ENCODE assay signal across 8 mouse cellular contexts in the genomic region with DNA sequence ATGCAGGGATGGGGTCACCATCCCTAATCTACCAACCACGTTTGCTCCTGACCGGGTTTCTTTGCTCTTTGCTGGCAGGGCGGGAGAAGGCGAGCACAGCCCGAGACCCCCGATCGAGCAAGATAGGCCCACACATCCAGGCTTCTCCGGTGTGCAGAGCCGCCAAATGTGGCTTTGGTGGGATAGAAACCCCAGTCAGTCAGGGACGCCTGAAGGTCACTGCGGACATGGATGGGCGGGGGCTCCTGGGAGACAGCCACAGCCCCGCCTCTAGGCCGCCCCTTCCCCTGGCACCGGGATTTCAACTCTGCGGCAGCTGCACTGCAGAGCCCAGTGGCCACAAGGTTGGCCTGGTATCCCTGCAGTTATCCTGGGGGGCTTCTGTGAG. TPM values are rescaled to one million over a fixed set of nuclear protein-coding genes. Genes with fewer than 3 reads are reported as not detected.
A peak's percentile ranks its signal among the peaks of the same experiment; 100 is the strongest.
DNase-seq lines count a peak whose midpoint lies in the region; ATAC-seq and TF ChIP-seq lines count a peak whose summit lies in the region.

No protein-coding gene starts in this region.

- no peak overlapping the region for H3K27ac ChIP-seq in heart, postnatal 0 days (ENCODE audit: low read depth)
- H3K27ac ChIP-seq in heart, adult 2 months, result no peak overlapping the region
- no peak overlapping the region for H3K27ac ChIP-seq in hindbrain, embryonic 10.5 days
- peak overlapping the region; percentile 75 for H3K27ac ChIP-seq in midbrain, embryonic 14.5 days (replicated peaks; ENCODE audit: low read depth, low read length)

- H3K4me3 ChIP-seq in heart, postnatal 0 days (ENCODE audit: low read depth, low read length), result peak overlapping the region; percentile 27
- H3K4me3 ChIP-seq in heart, adult 2 months, result no peak overlapping the region
- H3K4me3 ChIP-seq in hindbrain, embryonic 10.5 days, result peak overlapping the region; percentile 58
- peak overlapping the region; percentile 54 for H3K4me3 ChIP-seq in midbrain, embryonic 14.5 days (replicated peaks; ENCODE audit: low read depth, low read length)

- no peaks in the 10 kb centered on the region for H3K9me3 ChIP-seq in heart, postnatal 0 days (replicated peaks; ENCODE audit: control insufficient read depth, low read length)
- H3K9me3 ChIP-seq in hindbrain, embryonic 10.5 days, result no peaks in the 10 kb centered on the region
- no peaks in the 10 kb centered on the region for H3K9me3 ChIP-seq in midbrain, embryonic 14.5 days (ENCODE audit: control insufficient read depth, low read length)

- intact Hi-C loops in heart, adult 2 months (cut with DNase I), result no loop called here

- no peaks in the 10 kb centered on the region for H3K79me2 ChIP-seq in heart, adult 2 months (replicated peaks; ENCODE audit: control insufficient read depth, insufficient read depth, low read length)

- H3K9ac ChIP-seq in heart, postnatal 0 days (replicated peaks; ENCODE audit: low read depth, low read length), result no peak overlapping the region
- H3K9ac ChIP-seq in heart, adult 2 months (ENCODE audit: low read depth, low read length), result no peak overlapping the region
- H3K9ac ChIP-seq in midbrain, embryonic 14.5 days (replicated peaks; ENCODE audit: low read length), result peak overlapping the region; percentile 75

- TF ChIP-seq CTCF in heart, postnatal 0 days (IDR thresholded peaks at IDR 0.05; ENCODE audit: low read depth), result no peak
- no peak for TF ChIP-seq CTCF in heart, adult 2 months (IDR thresholded peaks at IDR 0.05)

- WGBS in heart, postnatal 0 days, result 3% methylated on average over 16 of the region's 16 CpGs
- 3% methylated on average over 16 of the region's 16 CpGs for WGBS in heart, adult 2 months
- under 1% methylated on average over 16 of the region's 16 CpGs for WGBS in hindbrain, embryonic 10.5 days
- WGBS in midbrain, embryonic 14.5 days, result 1% methylated on average over 16 of the region's 16 CpGs

- no peak for TF ChIP-seq POLR2A in heart, adult 2 months (IDR thresholded peaks at IDR 0.05; ENCODE audit: insufficient read depth, low read depth, low read length)

- H3K4me1 ChIP-seq in heart, postnatal 0 days (ENCODE audit: control insufficient read depth, insufficient read depth), result no peaks in the 10 kb centered on the region
- H3K4me1 ChIP-seq in heart, adult 2 months (ENCODE audit: control insufficient read depth, insufficient read depth, low read length), result no peaks in the 10 kb centered on the region
- peaks cover 15% of the 10 kb centered on the region for H3K4me1 ChIP-seq in hindbrain, embryonic 10.5 days (replicated peaks)
- 0 out of 2 replicates have a peak, but pooled peaks cover 3% of the 10 kb centered on the region for H3K4me1 ChIP-seq in midbrain, embryonic 14.5 days (ENCODE audit: control insufficient read depth, insufficient read depth, low read length)

- H3K27me3 ChIP-seq in heart, postnatal 0 days (ENCODE audit: control insufficient read depth, insufficient read depth, low read length), result peaks cover 29% of the 10 kb centered on the region
- H3K27me3 ChIP-seq in heart, adult 2 months (ENCODE audit: control insufficient read depth, insufficient read depth, low read length), result peaks cover 14% of the 10 kb centered on the region; the same call in 1 of the 2 replicates
- peaks cover 52% of the 10 kb centered on the region for H3K27me3 ChIP-seq in hindbrain, embryonic 10.5 days (ENCODE audit: insufficient read depth, poor library complexity, severe bottlenecking)
- H3K27me3 ChIP-seq in midbrain, embryonic 14.5 days (ENCODE audit: control insufficient read depth, insufficient read depth, low read length), result peaks cover 17% of the 10 kb centered on the region; the same call in 1 of the 2 replicates

- no peak for DNase-seq in heart, postnatal 0 days (ENCODE audit: low spot score)
- no peak for DNase-seq in heart, adult 2 months
- peak; percentile 58 for DNase-seq in ZHBTc4 (ENCODE audit: low read depth, low spot score)
- DNase-seq in hindbrain, embryonic 10.5 days (ENCODE audit: low spot score), result no peak
- peak; percentile 46 for DNase-seq in midbrain, embryonic 14.5 days
- no peak for DNase-seq in spleen, postnatal 4 days (ENCODE audit: low spot score in 2 of 2)
- DNase-seq in frontal cortex, postnatal 14 days (ENCODE audit: low spot score in 2 of 2), result no peak
- no peak for DNase-seq in B cell, adult 2 months

- H3K4me2 ChIP-seq in heart, postnatal 0 days (ENCODE audit: low read depth, low read length), result peak overlapping the region; percentile 52
- peak overlapping the region; percentile 76 for H3K4me2 ChIP-seq in midbrain, embryonic 14.5 days (ENCODE audit: low read length)

- no peaks in the 10 kb centered on the region for H3K36me3 ChIP-seq in heart, postnatal 0 days (replicated peaks; ENCODE audit: control insufficient read depth, insufficient read depth, low read length)
- H3K36me3 ChIP-seq in heart, adult 2 months (ENCODE audit: control insufficient read depth, insufficient read depth, low read length), result no peaks in the 10 kb centered on the region
- no peaks in the 10 kb centered on the region for H3K36me3 ChIP-seq in hindbrain, embryonic 10.5 days
- H3K36me3 ChIP-seq in midbrain, embryonic 14.5 days (ENCODE audit: control insufficient read depth, insufficient read depth, low read length), result no peaks in the 10 kb centered on the region

- TF ChIP-seq EP300 in heart, postnatal 0 days (IDR thresholded peaks at IDR 0.05; ENCODE audit: low read depth), result no peak
- no peak for TF ChIP-seq EP300 in heart, adult 2 months (IDR thresholded peaks at IDR 0.05; ENCODE audit: insufficient read depth, low read depth, low read length)

- ATAC-seq in heart, postnatal 0 days (ENCODE audit: insufficient read depth, low read depth), result no peak
- peak; percentile 64 for ATAC-seq in midbrain, embryonic 14.5 days (ENCODE audit: low FRiP score, low TSS enrichment)

RNA-seq across cellular contexts. Expression of a gene that starts 0.4 kb away (rescaled TPM):
- 0.04 and 0.12 TPM in 2 replicates for total RNA-seq in heart, postnatal 0 days (2014; rRNA removed; ENCODE audit: low replicate concordance)
- polyA plus RNA-seq in heart, postnatal 0 days (2015; fragmentation: Nextera tagmentation; extraction: Ambion mirVana), result 0.33 and 0.34 TPM in 2 replicates
- under 1 TPM in 1 of 2 experiments, not detected in 1; 0.36 TPM for total RNA-seq in heart, adult 2 months (2021)
- 0.45 and 0.88 TPM in 2 replicates for polyA plus RNA-seq in heart, adult 2 months (2012; rRNA removed)
- 6.9 and 11.2 TPM in 2 replicates for polyA plus RNA-seq in hindbrain, embryonic 10.5 days (2016; fragmentation: Nextera tagmentation; extraction: Ambion mirVana)
- polyA plus RNA-seq in midbrain, embryonic 14.5 days (2014; fragmentation: Nextera tagmentation; extraction: Ambion mirVana), result 60.3 and 76.9 TPM in 2 replicates

Comparison
In these comparisons a context has a peak if more than half of its experiments do, and no peak if none do; other contexts are left out.
1. DNase-seq: peak in ZHBTc4 (single experiment) and midbrain, embryonic 14.5 days (single experiment); none in heart, postnatal 0 days (single experiment), heart, adult 2 months (0 of 2), hindbrain, embryonic 10.5 days (single experiment), spleen, postnatal 4 days (0 of 2), frontal cortex, postnatal 14 days (0 of 2) and B cell, adult 2 months (0 of 2).